Mouse (Mus musculus) liver, postnatal 0 days (tissue): ENCODE measurements around the gene Sp3.

ENCODE experiments used
- CTCF ChIP-seq: sonication (generic); IDR thresholded peaks from 2 replicates; pipeline ENCODE4 v1.5.1; 2016; ENCODE audit warnings: antibody characterized with exemption, low read depth
- EP300 ChIP-seq: IDR thresholded peaks from 2 replicates; pipeline ENCODE4 v1.6.1; 2016; ENCODE audit warnings: antibody characterized with exemption, low read depth, mild to moderate bottlenecking

DNA sequence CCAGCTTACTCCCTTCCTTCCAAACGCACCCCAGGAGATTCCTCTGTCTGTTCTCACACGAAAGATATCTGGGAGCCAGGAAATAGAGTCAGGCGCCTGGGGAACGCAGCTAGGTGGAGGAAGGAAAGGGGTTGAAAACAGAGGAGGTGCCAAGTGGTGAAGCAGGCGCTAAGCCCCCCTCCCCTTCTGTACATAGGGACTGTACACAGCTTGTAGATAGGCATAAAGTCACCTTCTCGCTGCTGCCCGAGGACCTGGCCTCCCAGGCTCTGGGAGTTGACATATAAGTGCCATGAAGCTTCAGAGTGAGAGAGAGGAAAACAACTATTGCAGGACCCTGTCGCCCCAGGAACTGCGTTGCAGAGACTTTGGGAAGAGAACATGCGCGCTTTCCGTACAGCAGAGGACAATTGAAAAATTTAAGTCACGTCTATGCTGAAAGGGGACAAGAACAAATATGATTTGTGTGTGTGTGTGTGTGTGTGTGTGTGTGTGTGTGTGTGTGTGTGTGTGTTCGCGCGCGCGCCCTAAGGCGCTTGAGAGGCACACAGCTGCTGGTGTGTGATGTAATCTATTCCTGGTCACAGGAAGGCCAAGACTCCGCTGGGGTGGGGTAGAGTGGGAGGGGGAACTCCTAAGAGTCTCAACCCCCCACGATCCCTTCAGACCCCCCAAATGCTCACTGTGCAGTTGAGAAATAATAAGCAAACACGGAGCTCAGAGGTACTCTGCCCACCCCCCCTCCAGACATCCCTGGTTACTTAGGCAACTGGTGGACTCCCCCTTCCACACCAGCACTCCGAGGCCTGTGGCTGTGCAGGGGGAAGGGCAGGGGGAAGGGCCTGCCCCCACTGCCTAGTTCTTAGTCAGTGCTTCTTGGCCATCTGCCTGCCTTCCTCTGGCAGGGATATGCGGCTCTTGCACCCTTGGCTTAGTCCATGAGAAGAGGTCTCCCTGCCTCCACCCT, 23.8 kb upstream of the Sp3 start:
- TF ChIP-seq CTCF = no peak
- TF ChIP-seq EP300 = no peak
